Mouse (Mus musculus) lung, adult 10 weeks (tissue): ENCODE measurements around the gene Gm6509. TPM values are rescaled to one million over a fixed set of nuclear protein-coding genes. Genes with fewer than 3 reads are reported as not detected.

Experiments used
- polyA plus RNA-seq: library from polyadenylated mRNA; stranded (reverse); fragments of 350-450 nt; fragmentation: Illumina TruSeq; extraction: RNeasy Lipid Tissue Mini Kit (QIAGEN cat#74804); gene quantifications from one replicate; pipeline ENCODE4 v1.2.3, GENCODE M21; 2014; ENCODE audit warnings: low read depth, low replicate concordance; ENCODE audit not compliant: insufficient read depth

Gene Gm6509
- polyA plus RNA-seq: not detected

GRCm38 (mm10) chr5:94623679-94624078 is at the start of gene Gm6509:
TSS of gene Gm6509 (plus strand) at chr5:94623979.

GRCm38 (mm10) chr5:94616242-94616641 is 7.5 kb upstream of the Gm6509 start, which contains the start of gene Gm3147:
TSS of gene Gm3147 (minus strand) at chr5:94616342.

GRCm38 (mm10) chr5:94648082-94648481 is 24.3 kb downstream of the Gm6509 start, which contains the start of gene Gm6205:
TSS of gene Gm6205 (plus strand) at chr5:94648382.

Other genes starting within 250 kb of the Gm6509 start
- gene Gm7682, start 178.2 kb upstream of the Gm6509 start, polyA plus RNA-seq: not detected
- not detected for gene Gm3139, start 97.7 kb upstream of the Gm6509 start, polyA plus RNA-seq
- not detected for gene Gm3147, start 7.6 kb upstream of the Gm6509 start, polyA plus RNA-seq
- not detected for gene Gm6205, start 24.4 kb downstream of the Gm6509 start, polyA plus RNA-seq
- not detected for gene Gm3183, start 241.5 kb downstream of the Gm6509 start, polyA plus RNA-seq